Mouse (Mus musculus): ENCODE measurements around the gene Nostrin. TPM values are rescaled to one million over a fixed set of nuclear protein-coding genes. Genes with fewer than 3 reads are reported as not detected.

The Nostrin gene
- total RNA-seq (2017), result 10.4 to 15.1 TPM (median 14.2 TPM) in 3 replicates

DNA sequence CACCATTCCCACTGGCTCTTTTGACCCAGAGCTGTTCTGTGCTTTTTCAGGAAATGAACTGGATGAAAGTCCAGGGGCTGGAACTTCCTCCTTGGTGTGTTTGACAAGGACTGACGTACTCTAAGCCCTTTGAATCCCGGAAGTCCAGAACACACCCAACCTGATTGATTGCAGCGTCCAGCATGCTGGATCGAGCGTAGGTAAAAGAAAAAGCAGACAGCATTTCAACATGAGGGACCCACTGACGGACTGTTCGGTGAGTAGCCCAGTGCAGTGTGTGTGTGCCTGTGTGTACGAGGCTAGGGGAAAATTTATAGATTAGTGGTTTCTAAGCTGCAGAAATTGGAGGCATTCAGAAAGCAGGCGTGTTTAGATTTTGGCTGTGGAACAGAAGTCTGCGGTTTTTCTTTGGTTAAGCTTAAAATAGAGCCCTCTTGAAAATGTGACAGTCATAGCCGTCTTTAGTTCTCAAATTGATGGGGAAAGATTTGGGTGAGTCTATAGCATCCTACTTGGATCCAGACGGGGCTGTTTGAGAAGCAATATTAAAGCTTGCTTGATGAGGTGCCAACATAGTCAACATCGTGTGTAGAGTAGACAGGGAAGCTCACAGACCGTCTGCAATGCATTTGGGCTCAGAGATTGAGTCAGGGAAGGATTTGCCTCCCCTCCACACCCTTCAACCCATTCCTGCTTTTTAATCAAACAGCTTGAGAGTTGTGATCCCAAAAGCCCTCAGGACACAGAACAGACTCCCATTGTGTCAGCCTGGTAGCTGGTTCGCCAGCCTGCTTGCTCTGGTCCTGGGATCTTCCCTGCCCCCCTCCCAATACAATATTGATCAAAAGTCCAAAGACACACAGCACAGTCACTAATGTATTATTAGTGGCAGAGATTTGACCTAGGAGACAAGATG lies at the start of gene Nostrin:
TSS of gene Nostrin (plus strand) at position 140 of the 916 bp plus-strand sequence.
- peak; percentile 70 for ATAC-seq (replicated peaks; ENCODE audit: insufficient number of reproducible peaks, low FRiP score, low TSS enrichment, poor library complexity, severe bottlenecking)

GRCm38 (mm10) chr2:69086505-69087260 lies 48.9 kb upstream of the Nostrin start:
- no peak for ATAC-seq (replicated peaks; ENCODE audit: insufficient number of reproducible peaks, low FRiP score, low TSS enrichment, poor library complexity, severe bottlenecking)

DNA sequence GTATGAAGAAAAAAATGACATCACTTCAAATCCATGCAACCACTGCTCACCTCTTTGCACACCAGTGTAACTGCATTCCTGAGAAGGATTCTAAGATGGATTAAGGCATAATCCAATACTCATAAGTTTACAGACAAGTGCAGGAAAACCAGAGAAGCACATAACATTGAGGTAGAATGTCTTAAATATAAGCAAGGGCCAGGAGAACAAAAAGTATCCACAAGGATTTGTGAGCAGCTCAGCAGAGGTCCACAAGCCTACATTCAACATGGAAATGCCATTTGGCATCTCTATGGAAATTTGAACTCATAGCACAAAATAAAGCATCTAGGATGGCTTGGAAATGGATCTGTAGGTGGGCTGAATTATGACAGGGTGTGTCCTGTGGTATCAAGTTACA lies 39.8 kb upstream of the Nostrin start:
- ATAC-seq (replicated peaks; ENCODE audit: insufficient number of reproducible peaks, low FRiP score, low TSS enrichment, poor library complexity, severe bottlenecking), result no peak

DNA sequence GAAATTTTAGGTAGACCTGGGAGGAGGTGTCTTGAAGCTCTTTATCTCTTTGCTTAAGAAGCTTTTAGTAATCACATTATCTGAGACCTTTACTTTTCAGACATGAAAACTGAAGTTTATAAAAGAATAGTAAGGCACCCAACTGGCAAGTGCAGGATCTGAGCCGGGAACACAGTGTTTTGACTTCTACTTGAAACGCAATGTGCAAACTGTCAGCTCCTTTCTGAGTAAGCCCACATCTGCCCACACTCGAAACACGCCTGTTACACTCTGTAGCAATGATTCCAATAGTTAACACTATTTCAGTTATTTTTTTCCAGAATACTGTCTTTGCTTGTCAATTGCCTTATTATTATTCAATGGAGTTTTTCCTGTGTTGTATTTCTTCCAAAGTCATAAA lies 38.8 kb upstream of the Nostrin start:
- no peak for ATAC-seq (replicated peaks; ENCODE audit: insufficient number of reproducible peaks, low FRiP score, low TSS enrichment, poor library complexity, severe bottlenecking)

GRCm38 (mm10) chr2:69097526-69097925 lies 38.1 kb upstream of the Nostrin start:
- ATAC-seq (replicated peaks; ENCODE audit: insufficient number of reproducible peaks, low FRiP score, low TSS enrichment, poor library complexity, severe bottlenecking), result no peak

- no peak for ATAC-seq (replicated peaks; ENCODE audit: insufficient number of reproducible peaks, low FRiP score, low TSS enrichment, poor library complexity, severe bottlenecking)
Measured at GRCm38 (mm10) chr2:69098701-69099100, 36.9 kb upstream of the Nostrin start.

- 0 out of 2 replicates have a peak, but pooled peaks have one; percentile 31 for ATAC-seq (replicated peaks; ENCODE audit: insufficient number of reproducible peaks, low FRiP score, low TSS enrichment, poor library complexity, severe bottlenecking)
Measured at GRCm38 (mm10) chr2:69099147-69099546, 36.5 kb upstream of the Nostrin start.

GRCm38 (mm10) chr2:69100706-69101105 lies 34.9 kb upstream of the Nostrin start:
- ATAC-seq (replicated peaks; ENCODE audit: insufficient number of reproducible peaks, low FRiP score, low TSS enrichment, poor library complexity, severe bottlenecking), result no peak

DNA sequence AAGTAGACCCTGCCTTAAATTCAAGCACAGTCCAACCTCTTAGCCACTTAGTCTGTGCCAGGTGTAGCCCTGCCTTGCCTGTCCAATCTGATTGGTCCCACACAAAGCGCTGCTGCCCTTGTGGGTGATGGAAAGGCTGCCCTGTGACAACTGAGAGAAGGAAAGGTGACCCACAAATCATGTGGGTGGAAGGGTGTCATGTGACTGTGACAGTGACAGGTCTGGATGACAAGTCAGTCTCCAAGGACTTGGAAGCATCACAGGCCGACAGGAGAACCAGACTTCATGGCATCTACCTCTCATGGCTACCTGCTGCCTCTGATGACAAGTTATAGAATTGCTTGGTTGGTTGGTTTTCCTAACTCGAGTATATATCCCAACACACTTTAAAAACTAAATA lies 32.1 kb upstream of the Nostrin start:
- ATAC-seq (replicated peaks; ENCODE audit: insufficient number of reproducible peaks, low FRiP score, low TSS enrichment, poor library complexity, severe bottlenecking), result no peak

DNA sequence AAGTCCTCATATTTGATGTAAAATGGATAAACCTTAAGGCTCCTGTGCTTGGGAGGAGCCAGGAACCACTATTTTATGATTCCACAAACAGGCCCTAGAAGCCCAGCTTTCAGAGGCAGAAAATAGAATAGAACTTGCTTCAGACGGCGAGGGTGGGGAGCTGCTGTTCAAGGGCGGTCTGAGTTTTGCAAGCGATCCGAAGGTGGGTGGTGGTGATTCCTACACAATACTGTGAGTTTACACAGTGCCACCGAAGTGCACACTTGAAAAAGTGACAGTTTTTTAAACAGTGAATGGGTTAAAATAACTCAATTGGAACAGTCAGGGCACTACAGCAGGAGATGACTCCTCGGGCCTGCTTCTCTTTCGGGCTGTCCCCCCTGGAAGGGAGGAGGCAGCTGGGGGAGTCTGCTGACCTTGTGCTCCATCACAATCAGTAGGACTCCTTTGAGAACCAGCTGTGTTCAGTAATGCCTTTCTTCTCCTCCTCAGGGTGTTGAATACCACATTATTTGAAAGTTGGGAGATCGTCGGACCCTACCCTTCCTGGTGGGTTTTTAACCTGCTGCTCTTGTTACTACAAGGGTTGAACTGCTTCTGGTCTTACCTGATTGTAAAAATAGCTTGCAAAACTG lies 31.0 kb upstream of the Nostrin start:
- no peak for ATAC-seq (replicated peaks; ENCODE audit: insufficient number of reproducible peaks, low FRiP score, low TSS enrichment, poor library complexity, severe bottlenecking)

- no peak for ATAC-seq (replicated peaks; ENCODE audit: insufficient number of reproducible peaks, low FRiP score, low TSS enrichment, poor library complexity, severe bottlenecking)
Measured at GRCm38 (mm10) chr2:69109246-69109645, 26.4 kb upstream of the Nostrin start.

DNA sequence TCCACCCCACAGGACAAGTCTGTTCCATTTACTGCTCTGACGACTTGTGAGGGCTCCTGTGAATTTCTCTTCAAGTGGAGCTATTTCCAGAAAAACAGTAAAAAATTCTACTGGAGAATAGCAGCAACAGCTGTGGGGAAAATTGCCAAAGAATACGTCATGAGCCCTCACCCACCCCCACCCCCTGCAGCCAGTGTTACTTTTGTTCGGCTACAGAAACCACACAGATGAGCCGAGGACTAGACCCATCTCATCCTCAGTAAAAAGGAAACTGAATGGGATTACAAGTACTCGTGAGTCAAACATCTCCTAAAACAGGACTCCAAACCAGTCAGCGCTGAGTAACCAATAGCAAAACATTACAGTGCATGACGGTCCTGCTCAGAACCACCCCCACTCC lies 25.9 kb upstream of the Nostrin start:
- ATAC-seq (replicated peaks; ENCODE audit: insufficient number of reproducible peaks, low FRiP score, low TSS enrichment, poor library complexity, severe bottlenecking), result no peak

- ATAC-seq (replicated peaks; ENCODE audit: insufficient number of reproducible peaks, low FRiP score, low TSS enrichment, poor library complexity, severe bottlenecking), result no peak
Measured at GRCm38 (mm10) chr2:69112609-69113008, 23.0 kb upstream of the Nostrin start.

- ATAC-seq (replicated peaks; ENCODE audit: insufficient number of reproducible peaks, low FRiP score, low TSS enrichment, poor library complexity, severe bottlenecking), result no peak
Measured at GRCm38 (mm10) chr2:69113829-69114547, 21.6 kb upstream of the Nostrin start.

- ATAC-seq (replicated peaks; ENCODE audit: insufficient number of reproducible peaks, low FRiP score, low TSS enrichment, poor library complexity, severe bottlenecking), result no peak
Measured at GRCm38 (mm10) chr2:69115921-69116320, 19.7 kb upstream of the Nostrin start.

DNA sequence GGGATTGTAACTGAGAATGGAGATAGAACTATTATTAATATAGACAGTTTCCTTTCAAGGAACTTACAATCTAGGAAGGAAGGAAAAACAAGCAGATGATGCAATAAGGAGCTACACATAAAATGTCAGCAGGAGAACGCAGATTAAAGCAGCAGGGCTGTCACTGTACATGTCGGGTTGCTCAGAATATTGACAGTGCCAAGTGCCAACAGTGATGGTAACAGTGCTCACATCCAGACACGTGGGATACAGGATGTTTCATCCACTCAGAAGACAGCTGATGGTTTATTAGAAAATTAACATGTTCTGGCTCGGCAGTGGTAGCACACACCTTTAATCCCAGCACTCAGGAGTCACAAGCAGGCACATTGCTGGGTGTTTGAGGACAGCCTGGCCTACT lies 18.8 kb upstream of the Nostrin start:
- no peak for ATAC-seq (replicated peaks; ENCODE audit: insufficient number of reproducible peaks, low FRiP score, low TSS enrichment, poor library complexity, severe bottlenecking)

- no peak for ATAC-seq (replicated peaks; ENCODE audit: insufficient number of reproducible peaks, low FRiP score, low TSS enrichment, poor library complexity, severe bottlenecking)
Measured at GRCm38 (mm10) chr2:69118994-69119393, 16.6 kb upstream of the Nostrin start.

GRCm38 (mm10) chr2:69119718-69120117 lies 15.9 kb upstream of the Nostrin start:
- no peak for ATAC-seq (replicated peaks; ENCODE audit: insufficient number of reproducible peaks, low FRiP score, low TSS enrichment, poor library complexity, severe bottlenecking)

GRCm38 (mm10) chr2:69121681-69122080 lies 13.9 kb upstream of the Nostrin start:
- ATAC-seq (replicated peaks; ENCODE audit: insufficient number of reproducible peaks, low FRiP score, low TSS enrichment, poor library complexity, severe bottlenecking), result no peak

All from monocyte, adult 5-6 weeks (primary cell).